Mouse (Mus musculus) heart, postnatal 36 days (tissue): ENCODE data around the gene Evx2. TPM values are rescaled to one million over a fixed set of nuclear protein-coding genes. Genes with fewer than 3 reads are reported as not detected.

Experiments
- DNase-seq, 2 experiments: peaks; one replicate each; pipeline ENCODE4 v3.0.0; 2021 to 2022
- intact Hi-C: fragments of 180-260 bp; cut with DNase I; formaldehyde crosslinking; loops from one replicate; pipeline ENCODE4 v1.15.1; 2025
- total RNA-seq, 2 experiments: library from RNA; stranded (reverse); gene quantifications; 2 replicates each; pipeline ENCODE4 v1.2.3; 2021

Gene Evx2
- total RNA-seq, 2 experiments from 2014 or later, result not detected

GRCm38 (mm10) chr2:74696442-74697335 is 37.3 kb upstream of the Evx2 start:
- no peak for DNase-seq
- intact Hi-C loops, result loop anchor here (10.0 kb wide), 1 partner anchor 1422 kb away; the partner anchor contains the start of gene Sp9

- intact Hi-C loops, result loop anchor here (10.0 kb wide), 1 partner anchor 1421 kb away; the partner anchor contains the start of gene Sp9
- DNase-seq, result no peak
Measured at GRCm38 (mm10) chr2:74695813-74696430, 36.6 kb upstream of the Evx2 start.

- intact Hi-C loops, result loop anchor here (10.0 kb wide), 1 partner anchor 1421 kb away; the partner anchor contains the start of gene Sp9
- DNase-seq, result no peak
Measured at GRCm38 (mm10) chr2:74695383-74695782, 36.0 kb upstream of the Evx2 start.

- intact Hi-C loops, result loop anchor here (10.0 kb wide), 1 partner anchor 1419 kb away; the partner anchor contains the start of gene Sp9
- DNase-seq, result no peak
Measured at GRCm38 (mm10) chr2:74694066-74694465, 34.7 kb upstream of the Evx2 start.

GRCm38 (mm10) chr2:74693432-74693827 is 34.1 kb upstream of the Evx2 start:
- intact Hi-C loops, result loop anchor here (10.0 kb wide), 1 partner anchor 1419 kb away; the partner anchor contains the start of gene Sp9
- DNase-seq, result no peak

GRCm38 (mm10) chr2:74692808-74693431 is 33.6 kb upstream of the Evx2 start:
- intact Hi-C loops, result loop anchor here (10.0 kb wide), 1 partner anchor 1418 kb away; the partner anchor contains the start of gene Sp9
- no peak for DNase-seq

- intact Hi-C loops, result loop anchor here (10.0 kb wide), 1 partner anchor 1417 kb away; the partner anchor contains the start of gene Sp9
- DNase-seq, result no peak
Measured at GRCm38 (mm10) chr2:74691995-74692807, 32.8 kb upstream of the Evx2 start.

- no peak for DNase-seq
- intact Hi-C loops, result loop anchor here (10.0 kb wide), 1 partner anchor 1416 kb away; the partner anchor contains the start of gene Sp9
Measured at GRCm38 (mm10) chr2:74691022-74691951, 31.9 kb upstream of the Evx2 start, which contains the start of gene Hoxd10. Gene Hoxd10, plus strand, starts transcription at chr2:74691924.

GRCm38 (mm10) chr2:74690338-74690716 is 31.0 kb upstream of the Evx2 start:
- intact Hi-C loops, result loop anchor here (10.0 kb wide), 1 partner anchor 1416 kb away; the partner anchor contains the start of gene Sp9
- DNase-seq, result no peak

- DNase-seq, result no peak
- intact Hi-C loops, result loop anchor here (10.0 kb wide), 1 partner anchor 1415 kb away; the partner anchor contains the start of gene Sp9
Measured at GRCm38 (mm10) chr2:74689574-74690337, 30.4 kb upstream of the Evx2 start.

GRCm38 (mm10) chr2:74688795-74689573 is 29.6 kb upstream of the Evx2 start:
- intact Hi-C loops, result no loop called here
- DNase-seq, result no peak

GRCm38 (mm10) chr2:74687698-74688555 is 28.6 kb upstream of the Evx2 start:
- intact Hi-C loops, result no loop called here
- no peak for DNase-seq

GRCm38 (mm10) chr2:74686988-74687697 is 27.8 kb upstream of the Evx2 start:
- DNase-seq, result no peak
- intact Hi-C loops, result no loop called here

- intact Hi-C loops, result no loop called here
- peak in 1 of 2 experiments; percentile 61 for DNase-seq
Measured at GRCm38 (mm10) chr2:74686301-74686987, 27.1 kb upstream of the Evx2 start.

GRCm38 (mm10) chr2:74685059-74685603 is 25.8 kb upstream of the Evx2 start:
- DNase-seq, result no peak
- intact Hi-C loops, result no loop called here
